Mouse (Mus musculus) olfactory bulb, adult 2 months (tissue): ENCODE data around the gene Slco2b1.

ENCODE experiments used
- CTCF ChIP-seq: fragments of 200-500 bp; IDR thresholded peaks from 2 replicates; pipeline ENCODE4 v1.5.1; 2012; ENCODE audit warnings: low read depth, mild to moderate bottlenecking, low read length, moderate library complexity; ENCODE audit not compliant: insufficient read depth
- POLR2A ChIP-seq: fragments of 200-500 bp; IDR thresholded peaks from 2 replicates; pipeline ENCODE4 v1.6.1; 2012; ENCODE audit warnings: mild to moderate bottlenecking, low read depth, low read length, moderate library complexity; ENCODE audit not compliant: insufficient read depth

DNA sequence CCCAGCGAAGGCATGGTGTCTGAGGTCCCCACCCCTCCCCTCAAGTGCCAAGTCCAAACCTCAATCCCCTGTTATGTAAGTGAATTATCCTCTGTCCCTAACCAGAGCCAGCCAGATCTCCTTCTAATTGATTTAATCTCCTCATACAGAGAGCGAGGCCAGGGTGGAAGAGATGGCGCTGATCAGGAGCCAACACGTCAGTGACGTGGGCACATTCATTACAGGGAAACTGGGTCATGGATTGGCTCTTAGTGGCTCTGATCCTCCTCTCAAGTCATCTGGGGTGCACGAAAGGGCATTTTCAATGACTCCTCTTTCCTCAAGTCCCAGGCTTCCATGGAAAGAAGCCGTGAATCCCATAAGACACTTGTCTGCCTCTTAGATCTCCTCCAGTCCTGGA is 66.4 kb downstream of the Slco2b1 start:
- no peak for TF ChIP-seq CTCF
- no peak for TF ChIP-seq POLR2A
